Mouse (Mus musculus) hindbrain, embryonic 12.5 days (tissue): ENCODE measurements around the gene Mdga1. TPM values are rescaled to one million over a fixed set of nuclear protein-coding genes. Genes with fewer than 3 reads are reported as not detected.

Experiments
- ATAC-seq: fragments of 200-750 bp; cut with Nextera tagmentation; 2 replicates; pipeline ENCODE4 v1.8.0; 2017; ENCODE audit warnings: moderate TSS enrichment; ENCODE audit not compliant: low FRiP score
- H3K27ac ChIP-seq: fragments of 300-500 bp; sonication (generic); 2 replicates; pipeline ENCODE4 v1.5.1; 2016; ENCODE audit warnings: mild to moderate bottlenecking
- H3K27me3 ChIP-seq: fragments of 300-500 bp; sonication (generic); 2 replicates; pipeline ENCODE4 v1.6.1; 2016; ENCODE audit warnings: mild to moderate bottlenecking
- H3K36me3 ChIP-seq: fragments of 300-500 bp; sonication (generic); 2 replicates; pipeline ENCODE4 v1.6.1; 2016; ENCODE audit warnings: mild to moderate bottlenecking
- H3K4me1 ChIP-seq: fragments of 300-500 bp; sonication (generic); 2 replicates; pipeline ENCODE4 v1.6.1; 2016
- H3K4me2 ChIP-seq: fragments of 300-500 bp; sonication (generic); replicated peaks from 2 replicates; pipeline ENCODE4 v1.6.1; 2016; ENCODE audit warnings: mild to moderate bottlenecking
- H3K4me3 ChIP-seq: fragments of 300-500 bp; sonication (generic); 2 replicates; pipeline ENCODE4 v1.5.1; 2016; ENCODE audit warnings: mild to moderate bottlenecking
- H3K9ac ChIP-seq: fragments of 300-500 bp; sonication (generic); 2 replicates; pipeline ENCODE4 v1.6.1; 2016; ENCODE audit warnings: mild to moderate bottlenecking, moderate library complexity
- H3K9me3 ChIP-seq: fragments of 300-500 bp; sonication (generic); replicated peaks from 2 replicates; pipeline ENCODE4 v1.6.1; 2016; ENCODE audit warnings: mild to moderate bottlenecking
- WGBS: fragments of 180-500 bp; shearing (Covaris S2); methylation state at CpG from one replicate; pipeline ENCODE4 v1.1.7; 2016; 5-methylcytosine and 5-hydroxymethylcytosine counted together
- polyA plus RNA-seq: library from polyadenylated mRNA; unstranded; fragments of >200 nt; fragmentation: Nextera tagmentation; extraction: Ambion mirVana; gene quantifications from 2 replicates; pipeline ENCODE4 v1.2.1, GENCODE M21; 2016

Mdga1 gene
- polyA plus RNA-seq, 1 experiment from 2014 or later: 11.8 TPM

- no peak overlapping the region for H3K4me3 ChIP-seq
- no peak overlapping the region for H3K27ac ChIP-seq
- peaks cover 9% of the 10 kb centered on the region; the same call in 1 of the 2 replicates for H3K36me3 ChIP-seq
- H3K27me3 ChIP-seq: no peaks in the 10 kb centered on the region
- H3K9me3 ChIP-seq: no peaks in the 10 kb centered on the region
- ATAC-seq: no peak
- no peak overlapping the region for H3K9ac ChIP-seq
- 81% methylated on average over 7 of the region's 7 CpGs for WGBS
- no peak overlapping the region for H3K4me2 ChIP-seq
- H3K4me1 ChIP-seq: peaks cover 6% of the 10 kb centered on the region; the same call in 1 of the 2 replicates
Measured at GRCm38 (mm10) chr17:29829136-29829535, 140.8 kb downstream of the Mdga1 start.

- ATAC-seq: no peak
- Histone ChIP-seq H3K4me3 (no peak overlapping the region), H3K9me3 (no peaks in the 10 kb centered on the region), H3K4me1 (no peaks in the 10 kb centered on the region), H3K27me3 (no peaks in the 10 kb centered on the region), H3K27ac (no peak overlapping the region), H3K36me3 (peaks cover 9% of the 10 kb centered on the region; the same call in 1 of the 2 replicates), H3K4me2 (no peak overlapping the region), H3K9ac (no peak overlapping the region)
- WGBS: 68% methylated on average over 5 of the region's 5 CpGs
Measured at GRCm38 (mm10) chr17:29827602-29828001, 142.3 kb downstream of the Mdga1 start.

- H3K9ac ChIP-seq: no peak overlapping the region
- no peak overlapping the region for H3K4me2 ChIP-seq
- WGBS: 79% methylated on average over 4 of the region's 4 CpGs
- H3K36me3 ChIP-seq: no peaks in the 10 kb centered on the region
- H3K27ac ChIP-seq: no peak overlapping the region
- H3K4me3 ChIP-seq: no peak overlapping the region
- H3K4me1 ChIP-seq: no peaks in the 10 kb centered on the region
- no peaks in the 10 kb centered on the region for H3K9me3 ChIP-seq
- peaks cover 4% of the 10 kb centered on the region; the same call in 1 of the 2 replicates for H3K27me3 ChIP-seq
- ATAC-seq: no peak
Measured at GRCm38 (mm10) chr17:29824512-29825120, 145.3 kb downstream of the Mdga1 start.

- Histone ChIP-seq H3K4me3 (no peak overlapping the region), H3K9me3 (no peaks in the 10 kb centered on the region), H3K9ac (no peak overlapping the region), H3K27ac (no peak overlapping the region), H3K4me2 (no peak overlapping the region), H3K27me3 (peaks cover 4% of the 10 kb centered on the region; the same call in 1 of the 2 replicates), H3K4me1 (no peaks in the 10 kb centered on the region), H3K36me3 (no peaks in the 10 kb centered on the region)
- ATAC-seq: no peak
- WGBS: 68% methylated on average over 5 of the region's 5 CpGs
Measured at GRCm38 (mm10) chr17:29824208-29824509, 145.7 kb downstream of the Mdga1 start.

- Histone ChIP-seq H3K27ac (no peak overlapping the region), H3K4me2 (no peak overlapping the region), H3K27me3 (peaks cover 4% of the 10 kb centered on the region; the same call in 1 of the 2 replicates), H3K9me3 (no peaks in the 10 kb centered on the region), H3K36me3 (no peaks in the 10 kb centered on the region), H3K4me3 (no peak overlapping the region), H3K4me1 (peaks cover under 1% of the 10 kb centered on the region; the same call in 1 of the 2 replicates), H3K9ac (no peak overlapping the region)
- no peak for ATAC-seq
- 67% methylated on average over 14 of the region's 14 CpGs for WGBS
Measured at GRCm38 (mm10) chr17:29823439-29824207, 146.3 kb downstream of the Mdga1 start.

GRCm38 (mm10) chr17:29819608-29820007 is 150.3 kb downstream of the Mdga1 start:
- peaks cover 16% of the 10 kb centered on the region for H3K4me1 ChIP-seq
- H3K9me3 ChIP-seq: no peaks in the 10 kb centered on the region
- H3K27me3 ChIP-seq: peaks cover 4% of the 10 kb centered on the region
- no peak overlapping the region for H3K4me3 ChIP-seq
- H3K27ac ChIP-seq: no peak overlapping the region
- no peaks in the 10 kb centered on the region for H3K36me3 ChIP-seq
- H3K9ac ChIP-seq: no peak overlapping the region
- 86% methylated on average over 3 of the region's 3 CpGs for WGBS
- ATAC-seq: no peak
- no peak overlapping the region for H3K4me2 ChIP-seq

- H3K4me2 ChIP-seq: no peak overlapping the region
Measured at GRCm38 (mm10) chr17:29818989-29819388, 150.9 kb downstream of the Mdga1 start.

GRCm38 (mm10) chr17:29818264-29818945 is 151.5 kb downstream of the Mdga1 start:
- Histone ChIP-seq H3K4me1 (peaks cover 27% of the 10 kb centered on the region), H3K27me3 (peaks cover 4% of the 10 kb centered on the region), H3K4me3 (no peak overlapping the region), H3K9ac (no peak overlapping the region), H3K27ac (no peak overlapping the region), H3K9me3 (no peaks in the 10 kb centered on the region), H3K4me2 (no peak overlapping the region), H3K36me3 (no peaks in the 10 kb centered on the region)
- WGBS: 35% methylated on average over 11 of the region's 11 CpGs
- ATAC-seq: no peak

More at GRCm38 (mm10) chr17:29818989-29819388, 150.9 kb downstream of the Mdga1 start:
- no peaks in the 10 kb centered on the region for H3K36me3 ChIP-seq
- no peak overlapping the region for H3K4me3 ChIP-seq
- H3K9me3 ChIP-seq: no peaks in the 10 kb centered on the region
- H3K27me3 ChIP-seq: peaks cover 4% of the 10 kb centered on the region
- H3K27ac ChIP-seq: no peak overlapping the region
- 74% methylated on average over 7 of the region's 7 CpGs for WGBS
- no peak for ATAC-seq
- peaks cover 21% of the 10 kb centered on the region for H3K4me1 ChIP-seq
- H3K9ac ChIP-seq: no peak overlapping the region

- Histone ChIP-seq H3K4me2 (no peak overlapping the region), H3K4me3 (no peak overlapping the region), H3K9ac (no peak overlapping the region), H3K27me3 (no peaks in the 10 kb centered on the region; the same call in 1 of the 2 replicates), H3K4me1 (peaks cover 30% of the 10 kb centered on the region), H3K9me3 (no peaks in the 10 kb centered on the region), H3K36me3 (no peaks in the 10 kb centered on the region), H3K27ac (no peak overlapping the region)
- no peak for ATAC-seq
- 34% methylated on average over 6 of the region's 6 CpGs for WGBS
Measured at GRCm38 (mm10) chr17:29814758-29815157, 155.1 kb downstream of the Mdga1 start.

GRCm38 (mm10) chr17:29813328-29813727 is 156.6 kb downstream of the Mdga1 start:
- Histone ChIP-seq H3K4me2 (no peak overlapping the region), H3K27me3 (no peaks in the 10 kb centered on the region), H3K36me3 (no peaks in the 10 kb centered on the region), H3K4me1 (peaks cover 30% of the 10 kb centered on the region), H3K9me3 (no peaks in the 10 kb centered on the region), H3K4me3 (no peak overlapping the region), H3K27ac (no peak overlapping the region), H3K9ac (no peak overlapping the region)
- 28% methylated on average over 4 of the region's 4 CpGs for WGBS
- ATAC-seq: no peak

GRCm38 (mm10) chr17:29803545-29803944 is 166.3 kb downstream of the Mdga1 start:
- no peak overlapping the region for H3K27ac ChIP-seq
- no peak for ATAC-seq
- H3K4me3 ChIP-seq: no peak overlapping the region
- no peaks in the 10 kb centered on the region for H3K36me3 ChIP-seq
- WGBS: 70% methylated on average over 3 of the region's 3 CpGs
- peaks cover 8% of the 10 kb centered on the region for H3K4me1 ChIP-seq
- no peak overlapping the region for H3K4me2 ChIP-seq
- peaks cover 11% of the 10 kb centered on the region; the same call in 1 of the 2 replicates for H3K9me3 ChIP-seq
- peaks cover 6% of the 10 kb centered on the region; the same call in 1 of the 2 replicates for H3K27me3 ChIP-seq
- H3K9ac ChIP-seq: no peak overlapping the region

GRCm38 (mm10) chr17:29801358-29801757 is 168.5 kb downstream of the Mdga1 start:
- Histone ChIP-seq H3K27me3 (peaks cover 6% of the 10 kb centered on the region; the same call in 1 of the 2 replicates), H3K4me1 (peaks cover 21% of the 10 kb centered on the region), H3K4me3 (no peak overlapping the region), H3K9ac (no peak overlapping the region), H3K27ac (no peak overlapping the region), H3K36me3 (no peaks in the 10 kb centered on the region), H3K4me2 (no peak overlapping the region), H3K9me3 (peaks cover 6% of the 10 kb centered on the region; the same call in 1 of the 2 replicates)
- WGBS: 33% methylated on average over 4 of the region's 4 CpGs
- no peak for ATAC-seq
